Mouse (Mus musculus): ENCODE results near the gene Ppfia1. TPM values are rescaled to one million over a fixed set of nuclear protein-coding genes. Genes with fewer than 3 reads are reported as not detected.

The Ppfia1 gene
- total and polyA plus RNA-seq, 3 experiments: 29.3 to 46.6 (median 41.3) TPM

GRCm38 (mm10) chr7:144524427-144525191, 28.9 kb downstream of the Ppfia1 start:
- no peak overlapping the region for H3K4me3 ChIP-seq (replicated peaks in 1 of 3; ENCODE audit: low read depth in 2 of 3, low read length in 2 of 3, poor library complexity in 1 of 3)

DNA sequence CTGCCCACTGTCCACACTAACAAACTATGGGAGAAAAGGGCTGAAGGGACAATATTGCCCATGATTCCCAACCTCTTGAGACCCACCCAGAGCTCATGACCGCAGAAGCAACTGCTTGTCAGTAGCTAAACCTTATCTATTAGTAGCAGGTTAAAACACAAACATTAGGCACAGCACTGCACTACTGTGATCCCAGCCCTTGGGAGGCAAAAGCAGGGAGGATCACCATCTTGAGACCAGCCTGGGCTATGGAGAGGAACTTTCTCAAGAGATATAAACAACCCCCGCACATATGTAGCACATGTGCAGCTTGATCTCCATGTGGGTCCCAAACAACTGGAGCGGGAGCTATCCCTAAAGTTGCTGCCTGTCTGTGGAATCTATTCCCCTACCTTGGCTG, 30.1 kb downstream of the Ppfia1 start:
- in situ Hi-C loops (cut with MboI; ENCODE audit: low pct_ligation_motif_present, low pct_unique_long_range_greater_than_20kb, low sequenced_read_pairs) (no loop called here), dilution Hi-C loops (cut with MboI; ENCODE audit: extremely low pct_ligation_motif_present, extremely low pct_unique_long_range_greater_than_20kb, low sequenced_read_pairs) (no loop called here)
- no peak overlapping the region for H3K9ac ChIP-seq (ENCODE audit: insufficient read depth, low read depth)
- H3K9me3 ChIP-seq (replicated peaks; ENCODE audit: low read length): no peaks in the 10 kb centered on the region
- no peak overlapping the region for H3K4me3 ChIP-seq (replicated peaks in 1 of 3; ENCODE audit: low read depth in 2 of 3, low read length in 2 of 3, poor library complexity in 1 of 3)
- TF ChIP-seq KAT2A (IDR thresholded peaks at IDR 0.05; ENCODE audit: insufficient replicate concordance, low read length): no peak
- TF ChIP-seq SIN3A (IDR thresholded peaks at IDR 0.05; ENCODE audit: low read length): no peak
- TF ChIP-seq JUND (conservative IDR thresholded peaks at IDR 0.05; ENCODE audit: low read depth, low read length): no peak
- no peak for TF ChIP-seq EP300 (IDR thresholded peaks at IDR 0.05; ENCODE audit: low read length)
- TF ChIP-seq MYC (IDR thresholded peaks at IDR 0.05; ENCODE audit: low read depth, low read length): no peak
- no peak for TF ChIP-seq SMC3 (IDR thresholded peaks at IDR 0.05; ENCODE audit: low read depth, low read length)
- no peak for DNase-seq (ENCODE audit: extremely low read depth)
- H3K79me2 ChIP-seq (replicated peaks; ENCODE audit: control insufficient read depth, extremely low read depth, insufficient read depth, poor library complexity, severe bottlenecking): no peaks in the 10 kb centered on the region; the same call in none of the 2 replicates
- H3K4me2 ChIP-seq (ENCODE audit: insufficient read depth, low read depth, poor library complexity, severe bottlenecking): no peak overlapping the region
- no peaks in the 10 kb centered on the region for H3K27me3 ChIP-seq (replicated peaks)
- H3K36me3 ChIP-seq (replicated peaks in 1 of 2; ENCODE audit: control insufficient read depth in 1 of 2, insufficient read depth in 1 of 2, low read length in 1 of 2): peaks cover 22 to 46% of the 10 kb centered on the region in 2 experiments
- H3K4me1 ChIP-seq (ENCODE audit: control insufficient read depth in 1 of 2, insufficient read depth in 2 of 2): peaks cover 18 to 34% of the 10 kb centered on the region in 2 experiments
- no peak overlapping the region for H3K27ac ChIP-seq (ENCODE audit: insufficient read depth, low read depth)

More at GRCm38 (mm10) chr7:144524427-144525191, 28.9 kb downstream of the Ppfia1 start:
- no peak overlapping the region for H3K4me2 ChIP-seq (ENCODE audit: insufficient read depth, low read depth, poor library complexity, severe bottlenecking)
- H3K79me2 ChIP-seq (replicated peaks; ENCODE audit: control insufficient read depth, extremely low read depth, insufficient read depth, poor library complexity, severe bottlenecking): peaks cover 3% of the 10 kb centered on the region
- TF ChIP-seq KAT2A (IDR thresholded peaks at IDR 0.05; ENCODE audit: insufficient replicate concordance, low read length) (no peak), CHD2 (IDR thresholded peaks at IDR 0.05; ENCODE audit: low read length) (no peak), MYC (IDR thresholded peaks at IDR 0.05; ENCODE audit: low read depth, low read length) (no peak), MXI1 (IDR thresholded peaks at IDR 0.05; ENCODE audit: low read depth, low read length) (no peak), GABPA (IDR thresholded peaks at IDR 0.05; ENCODE audit: insufficient replicate concordance, low read depth, low read length) (no peak), PAX5 (IDR thresholded peaks at IDR 0.05; ENCODE audit: low read length) (no peak), NELFE (IDR thresholded peaks at IDR 0.05; ENCODE audit: low read depth, low read length) (no peak), SIN3A (IDR thresholded peaks at IDR 0.05; ENCODE audit: low read length) (no peak), CHD1 (IDR thresholded peaks at IDR 0.05; ENCODE audit: low read depth, low read length) (no peak), EP300 (IDR thresholded peaks at IDR 0.05; ENCODE audit: low read length) (no peak), SMC3 (IDR thresholded peaks at IDR 0.05; ENCODE audit: low read depth, low read length) (no peak), CTCF (conservative IDR thresholded peaks at IDR 0.05 in 1 of 2, IDR thresholded peaks at IDR 0.05 in 1 of 2; ENCODE audit: low read depth in 2 of 2, low read length in 2 of 2) (no peak), TBP (conservative IDR thresholded peaks at IDR 0.05; ENCODE audit: low read depth, low read length) (no peak), TCF12 (IDR thresholded peaks at IDR 0.05; ENCODE audit: low read depth, low read length) (no peak), USF2 (conservative IDR thresholded peaks at IDR 0.05; ENCODE audit: low read depth, low read length) (no peak), JUN (IDR thresholded peaks at IDR 0.05; ENCODE audit: insufficient read depth, low read depth, low read length) (no peak), POLR2AphosphoS2 (IDR thresholded peaks at IDR 0.05; ENCODE audit: low read depth, low read length) (no peak), USF1 (IDR thresholded peaks at IDR 0.05; ENCODE audit: low read depth, low read length) (no peak), POLR2A (IDR thresholded peaks at IDR 0.05; ENCODE audit: low read depth, low read length) (no peak)
- in situ Hi-C loops (cut with MboI; ENCODE audit: low pct_ligation_motif_present, low pct_unique_long_range_greater_than_20kb, low sequenced_read_pairs): no loop called here
- H3K27me3 ChIP-seq (replicated peaks): no peaks in the 10 kb centered on the region
- H3K27ac ChIP-seq (ENCODE audit: insufficient read depth, low read depth): no peak overlapping the region
- no peaks in the 10 kb centered on the region for H3K9me3 ChIP-seq (replicated peaks; ENCODE audit: low read length)
- no peak overlapping the region for H3K9ac ChIP-seq (ENCODE audit: insufficient read depth, low read depth)
- no peak for DNase-seq (ENCODE audit: extremely low read depth)
- peaks cover 13 to 35% of the 10 kb centered on the region in 2 experiments for H3K36me3 ChIP-seq (replicated peaks in 1 of 2; ENCODE audit: control insufficient read depth in 1 of 2, insufficient read depth in 1 of 2, low read length in 1 of 2)
- dilution Hi-C loops (cut with MboI; ENCODE audit: extremely low pct_ligation_motif_present, extremely low pct_unique_long_range_greater_than_20kb, low sequenced_read_pairs): no loop called here
- H3K4me1 ChIP-seq (ENCODE audit: control insufficient read depth in 1 of 2, insufficient read depth in 2 of 2): peaks cover 19 to 42% of the 10 kb centered on the region in 2 experiments
